Mouse (Mus musculus): ENCODE results near the gene Limch1. TPM values are rescaled to one million over a fixed set of nuclear protein-coding genes. Genes with fewer than 3 reads are reported as not detected.

Limch1 gene
- polyA plus RNA-seq (2011; ENCODE audit: insufficient read length, low read depth, missing spikeins), result 27.4 and 44.2 TPM in 2 replicates

- Histone ChIP-seq H3K27ac (ENCODE audit: insufficient read depth, low read length) (no peak within 1 kb of the TSS), H3K4me1 (ENCODE audit: control insufficient read depth, insufficient read depth, low read length) (no peaks in the 10 kb centered on the region), H3K4me3 (ENCODE audit: insufficient read depth, low read length) (peak within 1 kb of the TSS; percentile 50)
- no peak for TF ChIP-seq CTCF (IDR thresholded peaks at IDR 0.05; ENCODE audit: borderline replicate concordance, insufficient read depth, low read length)
- TF ChIP-seq POLR2A (IDR thresholded peaks at IDR 0.05; ENCODE audit: low read depth, low read length), result no peak
Measured at GRCm38 (mm10) chr5:66745390-66745995, at the start of gene Limch1. Gene Limch1, plus strand, starts transcription at chr5:66745827.

- 0 out of 2 replicates have a peak, but pooled peaks have one; percentile 26 for TF ChIP-seq CTCF (IDR thresholded peaks at IDR 0.05; ENCODE audit: borderline replicate concordance, insufficient read depth, low read length)
- TF ChIP-seq POLR2A (IDR thresholded peaks at IDR 0.05; ENCODE audit: low read depth, low read length), result no peak
- Histone ChIP-seq H3K27ac (ENCODE audit: insufficient read depth, low read length) (no peak overlapping the region), H3K4me1 (ENCODE audit: control insufficient read depth, insufficient read depth, low read length) (no peaks in the 10 kb centered on the region), H3K4me3 (ENCODE audit: insufficient read depth, low read length) (no peak overlapping the region)
Measured at GRCm38 (mm10) chr5:66697119-66697518, 48.5 kb upstream of the Limch1 start.

- H3K27ac ChIP-seq (ENCODE audit: insufficient read depth, low read length), result no peak overlapping the region
- no peak overlapping the region for H3K4me3 ChIP-seq (ENCODE audit: insufficient read depth, low read length)
- H3K4me1 ChIP-seq (ENCODE audit: control insufficient read depth, insufficient read depth, low read length), result no peaks in the 10 kb centered on the region
- no peak for TF ChIP-seq CTCF (IDR thresholded peaks at IDR 0.05; ENCODE audit: borderline replicate concordance, insufficient read depth, low read length)
- TF ChIP-seq POLR2A (IDR thresholded peaks at IDR 0.05; ENCODE audit: low read depth, low read length), result no peak
Measured at GRCm38 (mm10) chr5:66699911-66700310, 45.7 kb upstream of the Limch1 start.

- Histone ChIP-seq H3K4me1 (ENCODE audit: control insufficient read depth, insufficient read depth, low read length) (no peaks in the 10 kb centered on the region), H3K27ac (ENCODE audit: insufficient read depth, low read length) (no peak overlapping the region), H3K4me3 (ENCODE audit: insufficient read depth, low read length) (no peak overlapping the region)
- TF ChIP-seq CTCF (IDR thresholded peaks at IDR 0.05; ENCODE audit: borderline replicate concordance, insufficient read depth, low read length), result no peak
- no peak for TF ChIP-seq POLR2A (IDR thresholded peaks at IDR 0.05; ENCODE audit: low read depth, low read length)
Measured at GRCm38 (mm10) chr5:66701951-66702350, 43.7 kb upstream of the Limch1 start.

GRCm38 (mm10) chr5:66703317-66704004, 42.2 kb upstream of the Limch1 start:
- no peaks in the 10 kb centered on the region for H3K4me1 ChIP-seq (ENCODE audit: control insufficient read depth, insufficient read depth, low read length)
- TF ChIP-seq POLR2A (IDR thresholded peaks at IDR 0.05; ENCODE audit: low read depth, low read length), result no peak
- TF ChIP-seq CTCF (IDR thresholded peaks at IDR 0.05; ENCODE audit: borderline replicate concordance, insufficient read depth, low read length), result no peak
- no peak overlapping the region for H3K27ac ChIP-seq (ENCODE audit: insufficient read depth, low read length)
- H3K4me3 ChIP-seq (ENCODE audit: insufficient read depth, low read length), result no peak overlapping the region

GRCm38 (mm10) chr5:66707859-66708258, 37.8 kb upstream of the Limch1 start:
- no peak for TF ChIP-seq CTCF (IDR thresholded peaks at IDR 0.05; ENCODE audit: borderline replicate concordance, insufficient read depth, low read length)
- no peak for TF ChIP-seq POLR2A (IDR thresholded peaks at IDR 0.05; ENCODE audit: low read depth, low read length)
- Histone ChIP-seq H3K27ac (ENCODE audit: insufficient read depth, low read length) (no peak overlapping the region), H3K4me3 (ENCODE audit: insufficient read depth, low read length) (no peak overlapping the region), H3K4me1 (ENCODE audit: control insufficient read depth, insufficient read depth, low read length) (no peaks in the 10 kb centered on the region)

- Histone ChIP-seq H3K4me3 (ENCODE audit: insufficient read depth, low read length) (no peak overlapping the region), H3K4me1 (ENCODE audit: control insufficient read depth, insufficient read depth, low read length) (no peaks in the 10 kb centered on the region), H3K27ac (ENCODE audit: insufficient read depth, low read length) (no peak overlapping the region)
- TF ChIP-seq CTCF (IDR thresholded peaks at IDR 0.05; ENCODE audit: borderline replicate concordance, insufficient read depth, low read length) (no peak), POLR2A (IDR thresholded peaks at IDR 0.05; ENCODE audit: low read depth, low read length) (no peak)
Measured at GRCm38 (mm10) chr5:66710445-66711019, 35.1 kb upstream of the Limch1 start.

GRCm38 (mm10) chr5:66712801-66713200, 32.8 kb upstream of the Limch1 start:
- Histone ChIP-seq H3K4me3 (ENCODE audit: insufficient read depth, low read length) (no peak overlapping the region), H3K4me1 (ENCODE audit: control insufficient read depth, insufficient read depth, low read length) (no peaks in the 10 kb centered on the region), H3K27ac (ENCODE audit: insufficient read depth, low read length) (no peak overlapping the region)
- no peak for TF ChIP-seq CTCF (IDR thresholded peaks at IDR 0.05; ENCODE audit: borderline replicate concordance, insufficient read depth, low read length)
- TF ChIP-seq POLR2A (IDR thresholded peaks at IDR 0.05; ENCODE audit: low read depth, low read length), result no peak

- no peak overlapping the region for H3K27ac ChIP-seq (ENCODE audit: insufficient read depth, low read length)
- TF ChIP-seq CTCF (IDR thresholded peaks at IDR 0.05; ENCODE audit: borderline replicate concordance, insufficient read depth, low read length) (no peak), POLR2A (IDR thresholded peaks at IDR 0.05; ENCODE audit: low read depth, low read length) (no peak)
- H3K4me3 ChIP-seq (ENCODE audit: insufficient read depth, low read length), result no peak overlapping the region
Measured at GRCm38 (mm10) chr5:66715498-66715931, 30.1 kb upstream of the Limch1 start.

GRCm38 (mm10) chr5:66717931-66718330, 27.7 kb upstream of the Limch1 start:
- H3K27ac ChIP-seq (ENCODE audit: insufficient read depth, low read length), result no peak overlapping the region
- no peak for TF ChIP-seq CTCF (IDR thresholded peaks at IDR 0.05; ENCODE audit: borderline replicate concordance, insufficient read depth, low read length)
- TF ChIP-seq POLR2A (IDR thresholded peaks at IDR 0.05; ENCODE audit: low read depth, low read length), result no peak
- no peak overlapping the region for H3K4me3 ChIP-seq (ENCODE audit: insufficient read depth, low read length)
- H3K4me1 ChIP-seq (ENCODE audit: control insufficient read depth, insufficient read depth, low read length), result no peaks in the 10 kb centered on the region

More at GRCm38 (mm10) chr5:66715498-66715931, 30.1 kb upstream of the Limch1 start:
- no peaks in the 10 kb centered on the region for H3K4me1 ChIP-seq (ENCODE audit: control insufficient read depth, insufficient read depth, low read length)
